Mouse (Mus musculus) layer of hippocampus, adult 9-10 months (tissue): ENCODE measurements around the gene Ppp1r9a.
A peak's percentile ranks its signal among the peaks of the same experiment; 100 is the strongest.

Experiments
- DNase-seq: peaks from one replicate; pipeline ENCODE4 v3.0.0; 2022; ENCODE audit warnings: low spot score

The Ppp1r9a gene

GRCm38 (mm10) chr6:5108494-5108893 lies 205.8 kb downstream of the Ppp1r9a start:
- no peak for DNase-seq

- peak; percentile 82 for DNase-seq
Observed at GRCm38 (mm10) chr6:5109925-5110714, 207.4 kb downstream of the Ppp1r9a start.

GRCm38 (mm10) chr6:5110715-5111048 lies 208.0 kb downstream of the Ppp1r9a start:
- no peak for DNase-seq

DNA sequence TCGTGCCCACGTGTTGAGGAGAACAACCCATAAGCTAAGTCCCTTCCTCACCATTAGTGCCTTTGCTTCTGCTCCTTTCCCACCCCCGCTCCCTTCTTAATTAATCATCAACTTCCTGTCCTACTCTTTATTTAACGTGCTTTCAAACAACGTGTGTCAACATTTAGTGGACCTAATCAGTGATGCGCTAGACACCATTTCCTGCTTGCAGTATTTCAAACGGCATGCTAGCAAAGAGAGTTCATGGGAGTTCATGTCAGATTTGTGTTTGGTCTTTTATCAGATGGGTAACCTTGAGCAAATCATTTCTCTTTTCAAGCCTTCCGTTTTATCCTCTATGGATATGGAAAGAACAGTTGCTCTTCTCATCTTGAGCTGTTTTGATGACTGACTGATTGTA lies 210.4 kb downstream of the Ppp1r9a start:
- DNase-seq = no peak

DNA sequence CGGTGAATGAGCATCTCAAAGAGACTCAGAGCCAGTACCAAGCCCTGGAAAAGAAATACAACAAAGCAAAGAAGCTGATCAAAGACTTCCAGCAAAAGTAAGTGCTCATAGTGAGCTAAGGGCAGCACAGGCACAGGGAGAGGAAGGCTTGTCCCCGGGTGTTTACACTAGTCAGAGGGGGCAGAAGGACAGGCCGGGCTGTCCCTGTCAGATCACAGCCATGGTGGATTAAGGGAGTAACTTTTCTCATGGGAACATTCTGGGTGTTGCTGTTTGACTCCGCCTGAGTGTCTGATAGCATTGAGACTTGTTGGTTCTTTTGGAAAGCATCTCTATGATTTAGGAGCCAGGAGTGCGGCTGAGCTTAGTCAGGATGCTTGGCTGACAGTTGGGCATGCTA lies 211.0 kb downstream of the Ppp1r9a start:
- DNase-seq = no peak

GRCm38 (mm10) chr6:5114857-5115256 lies 212.1 kb downstream of the Ppp1r9a start:
- DNase-seq = no peak

- DNase-seq = no peak
Observed at GRCm38 (mm10) chr6:5119181-5119910, 216.6 kb downstream of the Ppp1r9a start.

- DNase-seq = peak; percentile 10
Observed at GRCm38 (mm10) chr6:5120229-5120628, 217.5 kb downstream of the Ppp1r9a start.

GRCm38 (mm10) chr6:5129364-5130093 lies 226.8 kb downstream of the Ppp1r9a start:
- no peak for DNase-seq

DNA sequence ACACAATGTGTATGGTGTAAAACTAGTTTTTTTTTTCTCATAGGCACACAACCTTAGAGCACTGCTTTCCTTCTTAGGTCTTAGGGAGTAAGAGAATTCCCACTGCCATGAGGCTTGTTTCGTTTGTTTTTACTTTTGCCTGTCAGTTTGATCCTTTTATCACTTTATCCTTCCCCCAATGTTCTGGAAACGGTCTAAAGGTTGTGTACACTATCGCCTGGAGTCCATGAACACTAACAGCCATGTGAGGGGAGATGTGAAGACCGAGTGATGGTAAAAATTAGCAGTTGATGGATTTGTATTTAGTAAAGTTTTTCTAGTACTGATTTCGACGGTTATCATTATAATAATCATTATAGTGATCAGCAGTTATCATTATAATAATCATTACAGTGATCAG lies 232.3 kb downstream of the Ppp1r9a start:
- no peak for DNase-seq

DNA sequence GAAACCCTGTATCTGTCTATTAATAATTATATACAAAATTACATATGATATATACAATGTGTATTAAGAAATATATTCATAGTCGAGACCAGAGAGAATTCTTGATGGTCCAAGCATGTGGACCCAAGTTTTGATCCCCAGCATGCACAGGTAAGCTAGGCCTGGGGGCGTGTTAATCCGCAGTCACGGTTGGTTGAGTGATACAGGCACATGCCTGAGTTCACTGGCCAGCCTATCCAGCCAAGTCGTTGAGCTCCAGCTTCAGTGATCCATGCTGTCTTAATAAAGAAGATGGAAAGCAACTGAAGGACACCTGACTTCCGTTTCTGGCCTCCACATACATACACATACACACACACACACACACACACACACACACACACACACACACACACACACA lies 233.3 kb downstream of the Ppp1r9a start:
- no peak for DNase-seq

DNA sequence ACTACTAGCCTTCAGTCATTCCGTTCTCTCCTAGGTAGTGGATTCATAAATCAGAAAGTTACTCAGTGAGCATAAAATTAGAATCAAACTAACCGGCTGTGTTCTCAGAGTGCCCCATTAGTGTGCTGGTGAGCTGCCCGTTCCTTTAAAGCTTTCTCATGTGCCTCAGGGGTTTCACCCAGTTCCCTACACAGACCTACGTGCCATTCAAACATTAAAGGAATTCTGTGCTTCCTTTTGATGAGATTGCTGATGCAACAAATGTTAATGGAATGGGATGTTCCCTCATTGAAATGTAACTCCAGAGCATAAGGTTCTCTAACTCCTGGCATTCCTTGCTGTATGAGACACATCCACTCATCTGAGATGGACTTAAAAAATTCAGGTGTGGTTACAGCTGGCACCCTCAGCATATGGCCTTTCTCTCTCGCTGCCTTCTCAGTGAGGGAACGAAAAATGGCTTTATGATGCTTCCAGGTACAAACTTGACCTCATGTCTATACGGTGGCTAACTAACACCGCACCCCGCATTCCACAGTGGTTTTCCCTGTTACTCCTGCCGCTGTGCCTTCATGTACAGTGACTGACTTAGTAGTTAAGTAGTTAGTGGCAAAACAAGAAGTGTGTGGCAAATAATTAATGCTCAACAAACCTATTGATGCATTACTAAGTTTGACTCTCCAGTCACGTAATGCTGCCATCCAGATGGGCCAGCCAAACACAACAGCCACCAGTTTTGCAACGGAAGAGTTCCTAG lies 236.3 kb downstream of the Ppp1r9a start:
- no peak for DNase-seq

GRCm38 (mm10) chr6:5139666-5140065 lies 236.9 kb downstream of the Ppp1r9a start:
- DNase-seq = no peak

DNA sequence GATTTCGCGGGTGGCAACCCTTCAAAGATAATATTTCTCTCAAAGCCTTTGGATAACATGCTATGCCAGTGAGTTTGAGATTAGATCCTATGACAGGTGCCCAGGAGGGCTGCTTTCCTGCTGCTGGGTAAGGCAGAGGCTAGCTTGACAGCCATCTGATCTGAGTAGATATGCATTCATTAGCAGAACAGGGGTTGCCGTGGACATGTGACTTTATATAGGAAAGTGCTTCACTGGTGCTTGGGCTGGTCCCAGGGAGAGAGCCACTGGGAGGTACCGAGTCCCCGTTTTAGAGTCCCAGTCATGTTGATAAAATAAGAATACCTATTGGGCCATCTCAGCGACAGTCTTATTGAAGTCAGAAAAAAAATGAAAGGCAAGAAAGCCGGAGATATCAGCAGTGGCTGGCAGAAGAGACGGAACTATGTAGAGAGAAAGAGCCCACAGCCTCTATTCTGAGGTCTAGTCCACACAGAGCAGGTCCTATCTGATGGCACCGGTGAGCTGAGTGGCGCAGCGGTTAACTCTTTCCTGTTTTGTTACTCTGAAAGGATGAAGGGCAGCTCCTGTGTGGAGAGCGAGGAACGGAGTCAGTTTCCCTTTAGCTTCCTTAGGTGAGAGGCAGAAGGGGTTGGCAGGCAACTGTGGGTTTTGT lies 244.9 kb downstream of the Ppp1r9a start:
- no peak for DNase-seq

- DNase-seq = no peak
Observed at GRCm38 (mm10) chr6:5149941-5150340, 247.2 kb downstream of the Ppp1r9a start.

GRCm38 (mm10) chr6:5151171-5151570 lies 248.5 kb downstream of the Ppp1r9a start:
- no peak for DNase-seq

DNA sequence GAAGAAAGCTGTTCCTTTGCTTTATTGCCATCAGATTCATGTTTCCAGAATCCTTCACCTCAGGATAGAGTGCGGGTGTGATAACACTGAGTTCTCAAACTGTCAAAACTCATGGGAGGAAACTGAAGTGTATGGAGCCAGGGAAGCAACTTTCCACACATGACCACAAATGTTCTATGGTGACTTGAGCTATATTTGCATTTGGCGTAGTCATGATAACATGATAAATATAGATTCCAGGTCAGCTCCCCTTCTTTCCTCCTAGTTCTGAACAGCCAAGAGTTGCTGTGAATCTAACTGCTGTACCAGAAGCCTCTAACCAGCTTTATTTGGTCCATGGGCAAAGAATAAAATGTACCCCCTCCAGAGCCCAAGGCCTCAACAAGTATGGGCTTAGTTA lies 249.5 kb downstream of the Ppp1r9a start:
- no peak for DNase-seq

- no peak for DNase-seq
Observed at GRCm38 (mm10) chr6:5154786-5155185, 252.1 kb downstream of the Ppp1r9a start.

DNA sequence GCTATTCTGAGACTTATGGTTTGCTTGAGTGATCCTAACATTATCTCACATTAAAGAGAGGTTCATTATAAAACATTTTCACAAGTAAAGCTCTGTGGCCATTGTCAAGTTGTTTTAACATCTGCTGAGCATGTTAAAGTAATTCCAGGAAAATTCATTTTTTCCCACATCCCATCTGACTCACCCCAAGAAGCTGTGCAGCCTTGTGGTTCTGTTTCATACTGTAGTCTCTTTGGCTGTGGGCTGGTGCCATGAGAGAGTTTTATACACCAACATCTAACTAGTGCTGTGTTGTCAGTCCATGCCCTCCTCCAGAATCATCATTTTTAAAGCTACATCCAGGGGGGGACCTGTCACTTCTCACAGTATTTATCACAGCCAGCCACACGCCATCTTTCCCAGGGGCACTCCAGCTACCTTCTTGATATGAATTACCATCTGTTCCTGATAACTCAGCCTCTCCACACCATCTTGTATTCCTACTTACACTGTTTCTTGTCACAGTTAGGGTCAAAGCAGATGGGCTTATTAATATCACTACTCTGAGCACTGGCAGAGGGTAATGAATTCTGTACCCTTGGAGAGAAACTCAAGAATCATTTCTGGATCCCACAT lies 252.7 kb downstream of the Ppp1r9a start:
- DNase-seq = no peak

GRCm38 (mm10) chr6:5156541-5157425 lies 254.1 kb downstream of the Ppp1r9a start:
- DNase-seq = no peak
